Mouse (Mus musculus) thymus, postnatal 25 days (tissue): ENCODE measurements around the gene Gm21828.
"Not testable (repeated sequence)": the region's sequence is repeated elsewhere in the genome, so short reads cannot be mapped to it uniquely, and the experiment has no call there.

Experiments used
- DNase-seq: peaks from one replicate; pipeline ENCODE4 v3.0.0; 2022

Gene Gm21828

GRCm38 (mm10) chrY:13223828-13224227 lies at the start of gene Gm21828:
TSS of gene Gm21828 (minus strand) at chrY:13223928.
- not testable (repeated sequence) for DNase-seq

- not testable (repeated sequence) for DNase-seq
Measured at GRCm38 (mm10) chrY:13252091-13252490, 28.4 kb upstream of the Gm21828 start, which contains the start of the genes Gm21440 and Gm21454. TSS of gene Gm21440 (plus strand) at chrY:13252391. TSS of gene Gm21454 (plus strand) at chrY:13252442.
